ENCODE assay signal across 20 mouse cellular contexts in genomic region chr14:45069598-45070212, GRCm38 (mm10).
A peak's percentile ranks its signal among the peaks of the same experiment; 100 is the strongest.
DNase-seq lines count a peak whose midpoint lies in the region; ATAC-seq and TF ChIP-seq lines count a peak whose summit lies in the region.
"Had no signal": no experiment of that assay in that cellular context is flagged by ENCODE, and none has a peak within 500 bp of the region (broad histone marks: within the 10 kb centered on the region; RNA-seq: fewer than 3 reads in every experiment).

No protein-coding gene starts in this region.

- H3K9ac ChIP-seq in hindbrain, embryonic 11.5 days (ENCODE audit: low read depth, low read length) = no peak overlapping the region
- H3K9ac ChIP-seq in hindbrain, embryonic 14.5 days = no peak overlapping the region
- H3K9ac ChIP-seq in MEL (ENCODE audit: control insufficient read depth, low read depth, low read length, poor library complexity, severe bottlenecking) = no peak overlapping the region
- no peak overlapping the region for H3K9ac ChIP-seq in limb, embryonic 11.5 days (ENCODE audit: low read length)
- no peak overlapping the region for H3K9ac ChIP-seq in kidney, embryonic 15.5 days
- H3K9ac ChIP-seq: forebrain, embryonic 12.5 days; heart, embryonic 12.5 days had no signal

- H3K9me3 ChIP-seq in hindbrain, embryonic 11.5 days (ENCODE audit: control insufficient read depth, low read length) = no peaks in the 10 kb centered on the region
- no peaks in the 10 kb centered on the region for H3K9me3 ChIP-seq in hindbrain, embryonic 14.5 days (ENCODE audit: control insufficient read depth, low read length)
- no peaks in the 10 kb centered on the region for H3K9me3 ChIP-seq in MEL (replicated peaks; ENCODE audit: insufficient read depth, low read length)
- peaks cover 3% of the 10 kb centered on the region; the same call in 1 of the 2 replicates for H3K9me3 ChIP-seq in limb, embryonic 11.5 days (ENCODE audit: control insufficient read depth, low read length)
- no peaks in the 10 kb centered on the region for H3K9me3 ChIP-seq in kidney, embryonic 15.5 days (replicated peaks)
- H3K9me3 ChIP-seq: heart, embryonic 12.5 days had no signal

- H3K4me3 ChIP-seq in hindbrain, embryonic 11.5 days (ENCODE audit: low read depth, low read length) = no peak overlapping the region
- no peak overlapping the region for H3K4me3 ChIP-seq in hindbrain, embryonic 14.5 days (replicated peaks; ENCODE audit: low read length)
- H3K4me3 ChIP-seq in MEL (ENCODE audit: control insufficient read depth in 1 of 2, insufficient read depth in 1 of 2, low read depth in 2 of 2, low read length in 2 of 2) = no peak overlapping the region
- no peak overlapping the region for H3K4me3 ChIP-seq in limb, embryonic 11.5 days (ENCODE audit: low read depth, low read length)
- H3K4me3 ChIP-seq in kidney, embryonic 15.5 days (replicated peaks) = no peak overlapping the region
- H3K4me3 ChIP-seq: forebrain, embryonic 12.5 days; heart, embryonic 12.5 days; megakaryocyte, embryonic 14.5 days had no signal

- H3K27ac ChIP-seq in hindbrain, embryonic 11.5 days (ENCODE audit: low read depth, low read length) = no peak overlapping the region
- H3K27ac ChIP-seq in hindbrain, embryonic 14.5 days = no peak overlapping the region
- H3K27ac ChIP-seq in MEL (ENCODE audit: control insufficient read depth, low read depth, low read length) = no peak overlapping the region
- H3K27ac ChIP-seq in limb, embryonic 11.5 days (replicated peaks; ENCODE audit: low read depth, low read length) = no peak overlapping the region
- no peak overlapping the region for H3K27ac ChIP-seq in kidney, embryonic 15.5 days
- H3K27ac ChIP-seq: forebrain, embryonic 12.5 days had no signal

- WGBS in hindbrain, embryonic 11.5 days = 74% methylated on average over 6 of the region's 6 CpGs
- 82% methylated on average over 6 of the region's 6 CpGs for WGBS in hindbrain, embryonic 14.5 days
- WGBS in limb, embryonic 11.5 days = 27% methylated on average over 6 of the region's 6 CpGs
- WGBS in kidney, embryonic 15.5 days = 56% methylated on average over 6 of the region's 6 CpGs

- H3K4me1 ChIP-seq in hindbrain, embryonic 11.5 days (replicated peaks; ENCODE audit: control insufficient read depth, insufficient read depth, low read length) = no peaks in the 10 kb centered on the region
- no peaks in the 10 kb centered on the region for H3K4me1 ChIP-seq in hindbrain, embryonic 14.5 days (replicated peaks; ENCODE audit: control insufficient read depth, insufficient read depth, low read length)
- no peaks in the 10 kb centered on the region for H3K4me1 ChIP-seq in MEL (ENCODE audit: control insufficient read depth in 1 of 2, insufficient read depth in 2 of 2, low read length in 2 of 2)
- H3K4me1 ChIP-seq in limb, embryonic 11.5 days (ENCODE audit: control insufficient read depth, insufficient read depth, low read length) = no peaks in the 10 kb centered on the region
- 0 out of 2 replicates have a peak, but pooled peaks cover under 1% of the 10 kb centered on the region for H3K4me1 ChIP-seq in kidney, embryonic 15.5 days
- H3K4me1 ChIP-seq: forebrain, embryonic 12.5 days; heart, embryonic 12.5 days had no signal

- peak; percentile 27 for DNase-seq in hindbrain, embryonic 11.5 days (ENCODE audit: low spot score)
- DNase-seq in hindbrain, embryonic 14.5 days (ENCODE audit: low spot score) = no peak
- DNase-seq in MEL (ENCODE audit: low read depth, low spot score) = no peak
- peak; percentile 27 for DNase-seq in embryo, embryonic 11.5 days (ENCODE audit: low read depth, low spot score)
- peak; percentile 63 for DNase-seq in limb, embryonic 11.5 days (ENCODE audit: low spot score)
- no peak for DNase-seq in spleen, adult 12 weeks (ENCODE audit: low spot score)
- DNase-seq in layer of hippocampus, adult 9-10 months (ENCODE audit: low spot score) = no peak
- DNase-seq: adrenal gland, adult 2 months; cerebellum, postnatal 25 days; gastrocnemius, postnatal 14 days; kidney, adult 2 months; kidney, postnatal 36 days; liver; lung, adult 18-20 months; right cerebral cortex, postnatal 4 days; thymus, postnatal 36 days had no signal

- no peak overlapping the region for H3K4me2 ChIP-seq in hindbrain, embryonic 11.5 days (replicated peaks; ENCODE audit: low read depth, low read length)
- H3K4me2 ChIP-seq in hindbrain, embryonic 14.5 days (replicated peaks) = no peak overlapping the region
- no peak overlapping the region for H3K4me2 ChIP-seq in limb, embryonic 11.5 days (ENCODE audit: low read depth, severe bottlenecking)
- H3K4me2 ChIP-seq in kidney, embryonic 15.5 days = no peak overlapping the region
- H3K4me2 ChIP-seq: forebrain, embryonic 12.5 days; heart, embryonic 12.5 days had no signal

- no peaks in the 10 kb centered on the region for H3K27me3 ChIP-seq in hindbrain, embryonic 11.5 days (ENCODE audit: control insufficient read depth, insufficient read depth, low read length)
- no peaks in the 10 kb centered on the region for H3K27me3 ChIP-seq in hindbrain, embryonic 14.5 days (ENCODE audit: control insufficient read depth, insufficient read depth, low read length)
- no peaks in the 10 kb centered on the region for H3K27me3 ChIP-seq in MEL (ENCODE audit: control insufficient read depth in 1 of 2, insufficient read depth in 2 of 2, low read length in 2 of 2)
- no peaks in the 10 kb centered on the region for H3K27me3 ChIP-seq in limb, embryonic 11.5 days (ENCODE audit: control insufficient read depth, insufficient read depth, low read length)
- H3K27me3 ChIP-seq in kidney, embryonic 15.5 days = no peaks in the 10 kb centered on the region
- H3K27me3 ChIP-seq: forebrain, embryonic 12.5 days; heart, embryonic 12.5 days; megakaryocyte, embryonic 14.5 days had no signal

- H3K36me3 ChIP-seq in hindbrain, embryonic 11.5 days (ENCODE audit: control insufficient read depth, insufficient read depth, low read length) = no peaks in the 10 kb centered on the region
- H3K36me3 ChIP-seq in hindbrain, embryonic 14.5 days (replicated peaks; ENCODE audit: control insufficient read depth, insufficient read depth) = no peaks in the 10 kb centered on the region
- H3K36me3 ChIP-seq in MEL (ENCODE audit: control insufficient read depth in 1 of 2, insufficient read depth in 2 of 2, low read length in 2 of 2) = no peaks in the 10 kb centered on the region
- no peaks in the 10 kb centered on the region for H3K36me3 ChIP-seq in limb, embryonic 11.5 days (ENCODE audit: control insufficient read depth, insufficient read depth, low read length)
- no peaks in the 10 kb centered on the region for H3K36me3 ChIP-seq in kidney, embryonic 15.5 days
- H3K36me3 ChIP-seq: forebrain, embryonic 12.5 days; heart, embryonic 12.5 days had no signal

- no peak for TF ChIP-seq POLR2A in MEL (IDR thresholded peaks at IDR 0.05; ENCODE audit: control insufficient read depth in 1 of 2, insufficient read depth in 1 of 2, low read depth in 1 of 2, low read length in 2 of 2, poor library complexity in 1 of 2)

- no peak for TF ChIP-seq EP300 in MEL (IDR thresholded peaks at IDR 0.05; ENCODE audit: low read depth in 1 of 2, low read length in 2 of 2)

- no peak for TF ChIP-seq RAD21 in MEL (IDR thresholded peaks at IDR 0.05; ENCODE audit: low read depth, low read length)

- H3K79me2 ChIP-seq in MEL (ENCODE audit: control insufficient read depth, insufficient read depth, low read length, poor library complexity) = no peaks in the 10 kb centered on the region

- no peak for TF ChIP-seq CTCF in MEL (IDR thresholded peaks at IDR 0.05 in 2 of 3, conservative IDR thresholded peaks at IDR 0.05 in 1 of 3; ENCODE audit: control insufficient read depth in 1 of 3, insufficient read depth in 1 of 3, low read depth in 2 of 3, low read length in 3 of 3, poor library complexity in 1 of 3, severe bottlenecking in 1 of 3)

- ATAC-seq in hindbrain, embryonic 11.5 days (ENCODE audit: low FRiP score) = no peak
- ATAC-seq in hindbrain, embryonic 14.5 days (ENCODE audit: low FRiP score) = no peak
- no peak for ATAC-seq in limb, embryonic 11.5 days (ENCODE audit: insufficient number of reproducible peaks, low FRiP score, low TSS enrichment, low read depth)
- no peak for ATAC-seq in kidney, embryonic 15.5 days (replicated peaks; ENCODE audit: low FRiP score)

TF ChIP-seq in MEL, 35 proteins besides CTCF, POLR2A, EP300 and RAD21:
- 0 out of 2 replicates have a peak, but pooled peaks have one; percentile 10 for TF ChIP-seq GATA1 (IDR thresholded peaks at IDR 0.05; ENCODE audit: low read depth, low read length)
- TF ChIP-seq ETS1 (IDR thresholded peaks at IDR 0.05; ENCODE audit: low read depth, low read length) = no peak
TF ChIP-seq in MEL: peak in this region for 1.

Comparison
In these comparisons a context has a peak if more than half of its experiments do, and no peak if none do; other contexts are left out.
1. DNase-seq: peak in hindbrain, embryonic 11.5 days (single experiment), embryo, embryonic 11.5 days (single experiment) and limb, embryonic 11.5 days (single experiment); none in hindbrain, embryonic 14.5 days (single experiment), MEL (single experiment), spleen, adult 12 weeks (single experiment) and layer of hippocampus, adult 9-10 months (single experiment).